Mouse (Mus musculus) urinary bladder, postnatal 14 days (tissue): ENCODE results near the gene Vwa3b.

ENCODE experiments used
- DNase-seq: peaks from one replicate; pipeline ENCODE4 v3.0.0; 2021; ENCODE audit warnings: low spot score

Gene Vwa3b

DNA sequence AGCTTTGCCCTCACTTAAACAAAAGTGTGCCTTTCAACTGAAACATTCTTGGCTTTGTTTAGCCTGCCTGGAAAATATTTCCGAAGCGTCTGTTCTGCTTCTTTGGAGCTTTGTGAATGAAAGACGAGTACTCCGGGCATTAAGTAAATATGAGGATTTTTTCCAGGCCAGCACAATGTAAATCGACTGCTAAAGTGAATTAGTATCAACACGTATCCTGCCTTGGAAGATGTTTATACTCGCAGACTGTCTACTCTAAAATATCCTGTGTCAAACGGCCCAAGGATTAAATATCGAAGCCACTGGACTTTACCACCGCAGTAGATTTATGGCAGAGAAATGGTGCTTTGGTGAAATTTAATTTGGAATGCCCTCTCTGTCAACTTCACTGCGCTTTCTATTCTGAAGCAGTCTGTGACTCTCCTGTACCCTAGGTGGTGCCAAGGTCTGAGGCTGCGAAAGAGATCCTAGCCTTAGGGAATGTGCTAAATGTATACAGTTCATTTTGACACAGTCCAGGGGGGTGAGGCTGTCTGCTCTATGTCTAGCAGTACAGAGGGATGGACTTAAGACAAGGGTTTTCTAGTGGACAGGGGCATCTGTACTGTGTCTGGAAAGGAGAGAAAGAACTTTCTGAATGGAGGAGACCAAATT is 98.4 kb downstream of the Vwa3b start:
- DNase-seq = no peak

DNA sequence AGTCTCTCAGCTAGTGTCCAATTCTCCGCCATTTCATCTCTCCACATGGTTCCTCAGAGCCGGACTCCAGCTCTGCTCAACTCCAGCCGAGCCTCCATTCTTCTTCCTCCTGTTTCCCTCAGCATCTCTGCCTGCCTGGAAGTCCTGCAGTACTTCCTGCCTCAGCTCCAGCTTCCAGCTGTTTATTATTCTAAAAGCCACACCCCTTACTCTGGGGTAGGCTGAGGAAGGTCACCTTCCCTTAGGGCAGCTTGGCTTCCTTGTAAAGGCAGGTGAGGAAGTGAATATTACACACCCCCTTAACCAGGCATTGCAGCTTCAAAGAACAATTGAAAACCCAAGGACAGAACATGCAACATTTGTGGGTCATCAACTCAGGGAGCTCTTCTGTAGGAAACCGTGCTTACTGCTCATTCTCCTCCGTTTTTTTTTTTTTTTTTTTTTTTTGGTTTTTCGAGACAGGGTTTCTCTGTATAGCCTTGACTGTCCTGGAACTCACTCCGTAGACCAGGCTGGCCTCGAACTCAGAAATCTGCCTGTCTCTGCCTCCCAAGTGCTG is 103.7 kb downstream of the Vwa3b start:
- DNase-seq = no peak

DNA sequence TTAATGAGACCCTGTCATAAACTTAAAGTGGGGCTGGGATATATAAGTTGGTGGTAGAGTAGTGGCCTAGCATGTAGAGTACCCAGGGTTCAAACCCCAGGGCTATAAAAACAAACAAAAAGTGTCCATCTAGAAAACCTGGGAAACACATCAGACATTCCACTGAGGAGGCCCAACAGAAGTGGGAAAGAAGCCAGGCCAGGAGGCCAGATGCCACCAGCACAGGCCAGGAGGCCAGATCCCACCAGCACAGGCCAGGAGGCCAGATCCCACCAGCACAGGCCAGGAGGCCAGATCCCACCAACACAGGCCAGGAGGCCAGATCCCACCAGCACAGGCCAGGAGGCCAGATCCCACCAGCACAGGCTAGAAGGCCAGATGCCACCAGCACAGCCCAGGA is 104.8 kb downstream of the Vwa3b start:
- DNase-seq = no peak

DNA sequence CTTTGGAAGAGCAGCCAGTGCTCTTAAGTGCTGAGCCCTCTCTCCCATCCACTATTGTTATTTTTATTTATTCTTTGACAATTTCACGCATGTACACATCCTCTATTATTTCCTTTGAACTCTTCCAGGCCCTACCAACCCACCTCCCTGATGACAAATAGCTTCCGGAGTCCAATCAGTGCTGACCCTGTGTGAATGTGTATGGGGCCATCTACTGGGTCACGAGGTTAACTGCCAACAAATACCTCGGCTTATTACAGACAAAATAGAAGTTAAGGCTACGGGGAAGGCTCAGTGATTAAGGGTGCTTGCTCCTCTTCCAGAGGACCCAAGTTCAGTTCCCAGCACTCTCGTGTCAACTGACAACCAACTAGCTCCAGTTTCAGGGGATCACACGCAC is 106.0 kb downstream of the Vwa3b start:
- no peak for DNase-seq

DNA sequence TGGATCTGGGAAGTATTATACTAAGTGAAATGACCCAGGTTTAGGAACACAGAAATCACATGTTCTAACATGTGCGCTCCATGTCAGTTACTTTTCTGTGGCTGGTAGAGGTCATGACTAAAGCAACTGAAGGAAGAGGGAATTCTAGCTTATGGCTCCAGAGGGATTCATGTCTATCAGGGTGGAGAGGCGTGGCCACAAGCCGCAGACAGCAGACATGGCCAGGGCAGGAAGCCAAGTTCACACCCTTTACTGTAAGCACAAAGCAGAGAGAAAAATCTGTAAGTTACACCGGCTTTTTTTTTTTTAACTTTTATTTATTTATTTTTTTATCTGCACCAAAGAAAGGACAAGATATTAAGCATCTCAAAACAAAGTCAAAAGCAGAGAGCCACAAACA is 119.6 kb downstream of the Vwa3b start:
- peak; percentile 10 for DNase-seq

DNA sequence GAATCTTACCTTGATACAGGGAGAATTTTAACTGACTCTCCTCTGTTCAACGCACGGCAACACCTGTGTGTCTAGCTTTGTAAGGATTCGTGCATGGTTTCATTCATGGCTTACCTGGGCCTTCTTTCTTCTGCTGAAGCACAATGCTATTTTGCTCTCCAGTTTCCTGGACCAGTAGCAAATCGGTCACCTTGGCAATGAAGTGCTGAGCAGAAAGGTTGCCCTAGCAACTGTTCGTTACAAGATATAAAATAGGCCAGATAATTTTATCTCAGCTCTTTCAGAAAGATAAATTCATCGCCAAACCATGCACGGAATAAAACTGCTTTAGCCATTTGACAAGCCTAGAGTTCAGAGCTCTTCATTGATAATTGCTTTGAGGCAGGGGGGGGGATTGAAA is 123.5 kb downstream of the Vwa3b start:
- DNase-seq = no peak

DNA sequence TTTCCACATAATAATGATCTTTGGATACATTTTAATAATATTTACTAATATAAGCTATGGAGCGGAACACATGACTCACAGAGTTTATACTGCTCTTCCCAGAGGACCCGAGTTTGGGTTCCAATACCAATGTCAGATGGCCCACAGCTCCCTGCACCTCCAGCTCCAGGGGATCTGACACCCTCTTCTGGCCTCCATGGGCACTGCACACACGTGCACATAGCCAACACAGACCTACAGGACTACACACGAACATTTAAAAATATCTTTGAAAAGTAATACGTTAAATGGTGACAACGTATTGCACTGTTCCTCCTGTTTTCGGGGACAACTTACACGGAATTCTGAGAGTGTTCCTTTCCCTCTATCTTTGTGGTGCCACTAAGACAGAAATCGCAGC is 125.5 kb downstream of the Vwa3b start:
- no peak for DNase-seq

DNA sequence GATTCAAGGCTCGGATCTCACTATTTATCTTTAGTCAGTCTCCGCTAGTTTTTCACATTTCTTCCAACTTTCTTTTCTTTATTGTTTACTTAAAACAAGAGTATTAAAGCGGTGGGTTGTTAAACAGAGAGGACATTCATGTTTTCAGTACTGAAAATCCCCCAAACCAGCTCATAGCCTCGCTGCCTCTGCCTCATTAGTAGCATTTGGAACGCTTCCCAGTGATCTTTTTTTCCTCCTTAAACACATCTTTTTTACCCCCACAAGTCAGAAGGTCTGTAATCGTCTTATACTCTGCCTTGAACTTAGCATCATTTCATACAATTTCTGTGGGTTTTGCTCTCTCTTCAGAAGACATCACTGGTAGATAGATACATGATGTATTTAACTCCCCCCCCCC is 139.7 kb downstream of the Vwa3b start:
- DNase-seq = no peak

DNA sequence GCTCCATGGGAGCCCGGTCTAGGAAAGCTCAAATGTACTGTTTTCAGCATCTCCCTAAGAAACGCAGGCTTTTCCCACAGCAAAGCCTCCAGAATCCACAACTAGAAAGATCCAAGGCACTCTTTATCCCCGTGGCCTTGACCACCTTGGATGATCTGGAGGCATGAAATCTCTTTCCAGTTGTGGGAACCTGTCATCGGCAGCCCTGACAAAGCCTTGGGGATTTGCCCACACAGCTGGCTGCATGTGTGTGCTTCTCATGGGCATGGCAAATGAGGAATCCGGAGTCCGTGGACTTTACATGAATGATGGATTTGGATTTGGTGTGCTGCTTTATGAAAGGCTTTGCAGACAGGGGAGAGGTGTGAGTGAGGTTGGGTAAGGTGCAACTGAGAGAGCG is 141.5 kb downstream of the Vwa3b start:
- DNase-seq = no peak

DNA sequence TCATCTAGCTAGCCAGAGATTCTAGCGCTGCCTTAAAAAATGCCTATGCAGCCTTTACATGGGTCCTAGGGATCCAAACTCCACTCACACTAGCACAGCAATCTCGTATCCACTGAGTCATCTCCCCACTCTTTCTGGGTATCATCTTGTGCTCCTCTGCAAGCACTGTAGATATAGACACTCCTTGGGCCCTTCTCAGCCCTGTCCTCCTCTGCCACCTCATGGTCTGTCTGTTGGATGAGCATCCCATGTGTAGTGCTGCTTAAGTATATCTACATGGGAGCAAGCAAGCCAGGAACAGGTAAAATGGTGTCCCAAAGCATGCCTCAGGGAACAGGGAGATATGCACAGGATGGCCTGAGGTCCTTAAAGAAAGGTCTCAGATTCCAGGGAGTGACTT is 151.5 kb downstream of the Vwa3b start:
- no peak for DNase-seq

DNA sequence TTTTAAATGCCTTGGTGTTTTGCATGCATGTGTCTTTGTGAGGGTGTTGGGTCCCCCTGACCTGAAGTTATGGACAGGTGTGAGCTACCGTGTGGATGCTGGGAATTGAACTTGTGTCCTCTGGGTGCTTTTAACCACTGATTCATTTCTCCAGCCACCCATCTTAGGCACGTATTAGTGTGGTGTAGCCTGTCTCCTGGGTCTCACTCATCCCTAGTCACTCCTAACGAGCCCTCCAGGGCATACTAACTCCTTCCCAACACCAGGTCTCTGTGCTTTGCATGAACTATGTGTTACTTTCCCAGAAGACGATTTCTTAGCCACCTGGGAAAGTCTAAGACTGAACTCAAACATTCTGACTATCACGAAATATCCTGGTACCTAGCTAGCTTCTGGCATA is 153.5 kb downstream of the Vwa3b start:
- DNase-seq = no peak

DNA sequence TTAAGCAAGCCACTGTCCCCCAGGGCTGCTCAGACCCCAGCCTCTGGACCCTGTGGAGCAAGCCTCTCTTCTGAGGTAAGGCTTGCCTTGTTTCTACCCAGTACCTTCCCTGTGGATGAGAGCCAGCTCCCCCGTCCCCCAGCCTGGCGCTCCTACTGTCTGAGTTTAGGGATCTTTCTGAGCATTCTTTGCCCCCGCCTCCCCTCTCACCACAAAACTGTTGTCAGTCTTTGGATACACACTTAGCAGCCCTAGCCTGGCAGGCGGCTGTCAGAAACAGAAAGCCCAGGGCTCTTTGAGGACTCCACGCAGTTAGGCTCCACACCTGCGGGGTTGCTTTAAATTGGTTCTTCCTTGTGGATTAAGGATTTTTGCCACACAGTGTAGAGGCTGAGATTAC is 160.7 kb downstream of the Vwa3b start:
- no peak for DNase-seq

DNA sequence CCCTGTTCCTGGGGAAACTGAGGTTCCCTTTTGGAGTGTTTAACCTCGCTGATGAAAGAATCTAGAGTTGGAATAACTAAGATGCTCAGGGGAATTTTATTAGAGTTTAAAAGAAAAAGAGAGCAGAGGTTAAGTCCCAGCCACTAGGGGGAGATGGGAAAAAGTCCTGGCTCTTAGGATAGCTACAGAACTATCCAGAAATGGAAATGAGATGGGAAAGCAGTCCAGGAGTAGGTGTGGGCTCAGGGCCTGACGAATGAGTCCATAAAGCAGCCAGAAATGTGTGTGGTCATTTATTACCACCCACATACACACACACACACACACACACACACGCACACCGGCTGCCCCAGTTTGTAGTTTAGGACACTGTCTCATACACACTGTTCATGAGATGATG is 168.2 kb downstream of the Vwa3b start:
- no peak for DNase-seq

DNA sequence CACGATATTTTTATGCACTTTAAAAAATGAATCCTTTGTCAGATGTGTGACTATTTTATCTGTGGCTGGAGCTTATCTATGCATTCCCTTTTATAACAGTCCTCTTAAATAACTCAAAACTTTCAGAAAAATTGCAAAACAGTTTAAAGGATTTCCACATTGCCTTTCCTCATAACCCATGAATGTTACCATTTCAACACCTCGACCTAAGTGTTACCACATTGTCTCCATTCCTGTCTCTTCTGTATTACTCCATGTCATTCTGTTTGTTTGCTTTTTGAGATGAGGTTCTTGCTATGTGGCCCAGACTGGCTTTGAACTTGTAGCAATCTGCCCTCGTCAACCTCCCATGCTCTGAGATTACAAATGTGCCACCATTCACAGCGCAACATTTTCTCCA is 175.0 kb downstream of the Vwa3b start:
- DNase-seq = no peak

DNA sequence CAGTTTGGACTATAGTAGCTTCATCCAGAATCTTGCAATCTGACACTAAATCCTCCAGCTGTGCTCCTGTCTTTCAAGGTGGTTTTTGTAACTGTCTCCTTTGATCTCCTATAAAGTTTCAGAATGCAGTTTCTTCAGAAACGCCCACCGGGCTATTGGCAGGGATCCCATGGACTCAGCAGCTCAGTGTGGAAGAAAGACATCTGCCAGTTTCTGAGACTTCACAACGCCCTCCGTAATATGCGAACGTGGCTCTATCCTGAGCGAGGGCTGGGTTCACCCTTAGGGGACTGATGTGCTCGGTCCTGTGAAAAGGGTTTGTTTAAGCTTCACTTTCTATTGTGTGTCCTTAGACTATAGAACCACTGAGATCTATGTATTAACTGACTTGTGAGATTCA is 181.3 kb downstream of the Vwa3b start:
- no peak for DNase-seq

DNA sequence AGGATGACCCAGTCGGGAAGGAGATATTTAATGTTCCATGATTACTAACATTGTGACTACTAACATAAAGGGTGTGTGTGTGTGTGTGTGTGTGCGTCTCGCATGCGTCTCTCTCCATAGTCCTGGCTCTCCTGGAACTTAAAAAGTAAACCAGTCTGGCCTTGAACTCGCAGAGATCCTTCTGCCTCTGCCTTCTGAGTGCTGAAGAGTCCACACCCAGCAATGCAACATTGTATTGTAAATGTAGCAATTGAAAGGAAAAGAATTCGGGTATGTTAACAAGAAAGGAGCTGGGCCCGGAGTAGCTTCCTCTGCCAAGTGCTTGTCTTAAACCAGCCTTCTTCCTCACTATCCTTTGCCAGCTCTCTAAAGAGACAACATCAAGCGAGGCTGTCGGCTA is 186.0 kb downstream of the Vwa3b start:
- no peak for DNase-seq

DNA sequence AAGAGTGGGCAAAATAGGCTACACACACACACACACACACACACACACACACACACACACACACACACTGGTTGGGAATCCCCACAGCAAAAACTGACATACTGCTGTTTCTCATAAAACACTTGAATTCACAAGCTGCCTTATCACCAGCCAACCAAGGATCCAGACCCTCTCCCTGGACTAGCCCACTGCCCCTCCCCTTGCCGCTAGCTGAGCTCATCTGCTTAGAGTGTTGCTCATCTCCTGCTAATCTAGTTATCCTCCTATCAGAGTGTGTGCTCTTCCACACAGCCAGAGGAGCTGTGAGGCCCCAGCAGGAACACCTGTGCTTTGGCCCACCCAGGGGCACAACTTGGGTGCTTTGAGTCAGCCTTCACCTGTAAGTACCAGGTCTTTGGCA is 187.7 kb downstream of the Vwa3b start, which contains the start of gene Cnga3:
TSS of gene Cnga3 (plus strand) at position 291 of the 400 bp plus-strand sequence.
- no peak for DNase-seq

DNA sequence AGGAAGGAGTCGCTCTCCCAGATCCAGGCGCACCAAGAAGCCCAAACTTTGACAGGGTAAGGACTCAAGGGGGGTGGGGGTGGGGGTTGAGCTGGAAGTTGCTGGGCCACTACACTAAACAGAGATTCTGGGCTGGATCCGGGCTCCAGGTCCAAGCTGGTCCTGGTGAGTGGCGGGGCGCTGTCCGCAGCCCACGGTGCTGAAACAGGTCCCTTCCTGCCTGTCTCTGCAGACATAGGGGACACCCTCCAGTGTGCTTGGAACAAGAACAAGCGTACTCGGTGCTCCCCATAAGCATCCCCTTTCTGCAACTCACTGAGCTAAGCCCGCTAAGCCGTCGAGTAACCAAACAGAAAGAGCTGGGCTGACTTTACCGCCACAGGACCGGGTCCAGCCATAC is 192.0 kb downstream of the Vwa3b start:
- peak; percentile 69 for DNase-seq

DNA sequence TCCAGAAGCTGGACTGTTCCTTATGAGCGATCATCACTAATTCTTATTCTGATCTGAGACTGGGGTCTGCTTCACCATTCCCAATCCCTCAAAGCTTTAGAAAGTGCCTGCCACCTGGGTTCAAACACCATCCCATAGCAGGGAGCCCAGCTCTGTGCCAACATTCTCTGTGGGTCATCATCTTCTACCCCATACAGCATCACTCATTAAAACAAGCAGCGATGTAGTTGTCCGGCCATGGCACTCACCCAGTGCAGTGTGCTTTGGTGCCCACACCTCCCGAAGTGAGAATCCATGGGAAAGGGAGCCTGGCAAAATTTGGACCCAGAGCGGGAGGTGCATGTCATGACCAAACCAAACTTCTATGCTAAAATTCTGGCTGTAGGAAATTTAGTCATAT is 193.2 kb downstream of the Vwa3b start:
- DNase-seq = no peak

DNA sequence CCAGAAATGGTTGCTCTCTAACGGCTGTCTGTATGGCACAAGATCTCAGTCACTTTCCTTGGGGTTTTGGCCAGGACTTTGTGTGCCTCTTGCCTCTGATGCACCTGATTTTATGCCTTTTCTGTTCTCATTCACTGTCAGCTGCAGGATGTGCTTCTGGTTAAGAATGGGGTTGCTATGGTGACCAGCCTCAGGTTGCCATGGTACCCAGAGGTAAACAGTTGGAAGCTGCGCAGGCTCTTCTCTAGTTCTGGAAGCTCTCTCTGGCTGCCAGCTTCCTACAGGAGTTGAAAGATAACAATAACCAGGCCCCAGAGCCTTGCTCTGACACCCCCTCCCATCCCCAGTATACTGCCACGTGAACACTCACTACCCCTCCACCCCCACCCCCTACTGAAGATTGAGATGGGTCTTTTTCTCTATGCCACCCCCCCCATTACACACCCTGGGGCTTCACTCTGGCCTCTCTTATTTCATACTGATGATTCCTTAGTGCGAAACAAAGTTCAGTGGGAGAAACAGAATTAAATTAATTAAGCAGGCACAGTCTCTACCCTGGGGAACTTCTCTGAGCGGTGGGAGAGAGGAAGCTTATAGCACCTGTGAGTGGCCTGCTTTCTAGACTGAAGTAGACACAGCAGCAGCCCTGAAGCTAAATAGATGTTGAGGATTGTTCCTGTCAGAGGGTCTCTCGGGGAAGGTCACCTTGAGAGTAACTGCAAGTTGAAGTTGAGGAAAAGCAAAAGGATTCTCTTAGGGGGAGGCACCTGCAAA is 193.9 kb downstream of the Vwa3b start:
- no peak for DNase-seq

DNA sequence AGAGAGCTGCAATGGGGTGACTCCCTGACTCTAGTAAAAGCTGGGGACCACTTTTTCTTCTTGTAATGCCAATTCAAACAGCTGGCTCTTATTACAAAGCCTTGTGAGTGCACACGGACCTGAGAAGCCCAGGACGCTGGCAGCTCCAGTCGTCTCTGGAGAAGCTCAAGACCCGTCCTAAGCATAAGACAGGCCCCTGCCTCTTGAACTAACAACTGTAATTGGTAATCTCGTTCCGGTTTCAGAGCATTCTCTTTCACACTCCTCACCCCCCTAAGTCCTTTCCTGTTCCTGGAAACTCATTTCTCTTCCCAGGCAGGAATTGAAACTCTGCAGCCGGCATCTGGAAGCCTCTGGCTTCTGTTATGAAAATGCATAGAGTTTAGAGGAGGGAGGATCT is 195.6 kb downstream of the Vwa3b start:
- DNase-seq = no peak

DNA sequence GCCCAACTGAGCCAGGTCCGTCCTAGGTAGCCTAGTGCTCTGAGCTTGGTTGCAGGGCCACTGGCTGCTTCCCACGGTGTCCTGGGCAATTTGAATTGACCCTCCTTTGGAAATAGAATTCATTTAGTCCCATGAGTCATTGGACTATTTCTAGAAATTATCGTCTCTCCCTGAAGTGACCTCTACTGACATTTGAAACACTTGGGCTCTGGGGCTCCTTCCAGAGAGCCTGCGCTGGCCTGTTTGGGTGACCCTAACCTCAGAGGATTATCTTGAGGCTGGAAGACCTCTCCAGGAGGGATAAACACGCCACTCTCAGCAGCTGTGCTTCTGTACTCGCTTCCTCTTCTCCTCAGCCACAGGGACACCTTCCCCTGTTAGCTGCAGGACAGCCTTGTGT is 204.0 kb downstream of the Vwa3b start:
- DNase-seq = no peak

DNA sequence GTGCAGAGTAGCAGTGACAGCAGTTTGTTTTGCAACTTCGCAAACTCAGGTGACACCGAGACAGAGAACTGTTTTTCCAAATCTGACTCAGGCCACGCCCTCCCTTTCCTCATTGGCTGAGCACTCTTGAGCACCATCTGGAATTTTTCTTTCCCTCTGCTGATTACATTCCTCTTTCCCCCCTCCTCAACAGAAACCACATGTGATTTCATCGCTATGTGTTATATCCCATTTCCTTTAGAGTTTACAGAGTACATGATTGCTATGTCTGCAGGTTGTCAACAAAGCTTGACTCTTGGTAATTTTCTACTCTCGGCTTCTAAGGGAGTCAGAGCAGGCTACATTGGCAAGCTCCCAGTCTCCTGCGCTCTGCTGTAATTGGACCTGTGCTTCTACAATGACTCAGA is 204.9 kb downstream of the Vwa3b start:
- DNase-seq = peak; percentile 22
